Comparison of ENCODE assay signal across 14 mouse cellular contexts in genomic region chr3:121464733-121465305, GRCm38 (mm10). TPM values are rescaled to one million over a fixed set of nuclear protein-coding genes. Genes with fewer than 3 reads are reported as not detected.
DNase-seq lines count a peak whose midpoint lies in the region; ATAC-seq and TF ChIP-seq lines count a peak whose summit lies in the region.
"Had no signal": no experiment of that assay in that cellular context is flagged by ENCODE, and none has a peak within 500 bp of the region (broad histone marks: within the 10 kb centered on the region; RNA-seq: fewer than 3 reads in every experiment).

No protein-coding gene starts in this region.

- TF ChIP-seq CTCF in midbrain, postnatal 0 days (IDR thresholded peaks at IDR 0.05), result no peak
- TF ChIP-seq CTCF in layer of hippocampus, adult 2 months (conservative IDR thresholded peaks at IDR 0.05), result no peak

- peaks cover 17% of the 10 kb centered on the region for H3K36me3 ChIP-seq in heart, embryonic 12.5 days
- peaks cover 18% of the 10 kb centered on the region for H3K36me3 ChIP-seq in embryonic facial prominence, embryonic 14.5 days (ENCODE audit: control insufficient read depth, insufficient read depth, low read length)
- H3K36me3 ChIP-seq in hindbrain, embryonic 13.5 days, result peaks cover 7% of the 10 kb centered on the region; the same call in 1 of the 2 replicates
- H3K36me3 ChIP-seq in midbrain, postnatal 0 days (ENCODE audit: insufficient read depth, low read length), result peaks cover 5% of the 10 kb centered on the region; the same call in 1 of the 2 replicates
- no peaks in the 10 kb centered on the region for H3K36me3 ChIP-seq in liver, embryonic 11.5 days (ENCODE audit: control insufficient read depth, insufficient read depth, low read length)

- H3K9me3 ChIP-seq in heart, embryonic 12.5 days (replicated peaks), result no peaks in the 10 kb centered on the region
- no peaks in the 10 kb centered on the region for H3K9me3 ChIP-seq in embryonic facial prominence, embryonic 14.5 days (ENCODE audit: control insufficient read depth, low read length)
- H3K9me3 ChIP-seq in hindbrain, embryonic 13.5 days, result no peaks in the 10 kb centered on the region
- no peaks in the 10 kb centered on the region for H3K9me3 ChIP-seq in midbrain, postnatal 0 days (ENCODE audit: low read length)
- no peaks in the 10 kb centered on the region for H3K9me3 ChIP-seq in liver, embryonic 11.5 days (ENCODE audit: control insufficient read depth, low read length)
- H3K9me3 ChIP-seq: heart, embryonic 13.5 days had no signal

- H3K4me2 ChIP-seq in heart, embryonic 12.5 days, result no peak overlapping the region
- no peak overlapping the region for H3K4me2 ChIP-seq in embryonic facial prominence, embryonic 14.5 days (ENCODE audit: low read depth, low read length)
- no peak overlapping the region for H3K4me2 ChIP-seq in hindbrain, embryonic 13.5 days
- no peak overlapping the region for H3K4me2 ChIP-seq in midbrain, postnatal 0 days (ENCODE audit: low read depth, low read length, poor library complexity, severe bottlenecking)
- no peak overlapping the region for H3K4me2 ChIP-seq in liver, embryonic 11.5 days
- H3K4me2 ChIP-seq: heart, embryonic 13.5 days had no signal

- H3K27me3 ChIP-seq in heart, embryonic 12.5 days (replicated peaks), result no peaks in the 10 kb centered on the region
- H3K27me3 ChIP-seq in embryonic facial prominence, embryonic 14.5 days (replicated peaks; ENCODE audit: control insufficient read depth, insufficient read depth, low read length), result no peaks in the 10 kb centered on the region
- no peaks in the 10 kb centered on the region for H3K27me3 ChIP-seq in hindbrain, embryonic 13.5 days
- H3K27me3 ChIP-seq in midbrain, postnatal 0 days (ENCODE audit: insufficient read depth, low read length), result no peaks in the 10 kb centered on the region
- H3K27me3 ChIP-seq in liver, embryonic 11.5 days (replicated peaks; ENCODE audit: control insufficient read depth, insufficient read depth, low read length), result no peaks in the 10 kb centered on the region
- H3K27me3 ChIP-seq: heart, embryonic 13.5 days had no signal

- ATAC-seq in heart, embryonic 12.5 days (ENCODE audit: insufficient number of reproducible peaks, low FRiP score), result no peak
- no peak; the same call in 1 of the 2 replicates for ATAC-seq in embryonic facial prominence, embryonic 14.5 days (ENCODE audit: low read depth)
- ATAC-seq in hindbrain, embryonic 13.5 days (ENCODE audit: low FRiP score), result no peak
- ATAC-seq in midbrain, postnatal 0 days (ENCODE audit: low FRiP score), result no peak
- ATAC-seq in liver, embryonic 11.5 days (replicated peaks; ENCODE audit: low FRiP score), result no peak
- ATAC-seq: liver, postnatal 0 days had no signal

- peaks cover 12% of the 10 kb centered on the region for H3K4me1 ChIP-seq in heart, embryonic 12.5 days (replicated peaks)
- H3K4me1 ChIP-seq in embryonic facial prominence, embryonic 14.5 days (ENCODE audit: control insufficient read depth, insufficient read depth, low read length), result peaks cover 43% of the 10 kb centered on the region
- peaks cover 31% of the 10 kb centered on the region for H3K4me1 ChIP-seq in hindbrain, embryonic 13.5 days (replicated peaks)
- 0 out of 2 replicates have a peak, but pooled peaks cover 2% of the 10 kb centered on the region for H3K4me1 ChIP-seq in midbrain, postnatal 0 days (ENCODE audit: insufficient read depth, low read length)
- H3K4me1 ChIP-seq in liver, embryonic 11.5 days (replicated peaks; ENCODE audit: control insufficient read depth, insufficient read depth, low read length), result peaks cover 20% of the 10 kb centered on the region

- no peak overlapping the region for H3K9ac ChIP-seq in heart, embryonic 12.5 days
- 0 out of 2 replicates have a peak overlapping the region, but pooled peaks have one; percentile 15 for H3K9ac ChIP-seq in embryonic facial prominence, embryonic 14.5 days (ENCODE audit: low read depth, low read length)
- H3K9ac ChIP-seq in hindbrain, embryonic 13.5 days, result no peak overlapping the region
- H3K9ac ChIP-seq in midbrain, postnatal 0 days (replicated peaks; ENCODE audit: low read length, poor library complexity, severe bottlenecking), result no peak overlapping the region
- no peak overlapping the region for H3K9ac ChIP-seq in liver, embryonic 11.5 days (ENCODE audit: low read depth, low read length)
- H3K9ac ChIP-seq: heart, embryonic 13.5 days; liver, postnatal 0 days had no signal

- WGBS in heart, embryonic 12.5 days, result 64% methylated on average over 7 of the region's 7 CpGs
- 36% methylated on average over 7 of the region's 7 CpGs for WGBS in embryonic facial prominence, embryonic 14.5 days
- 29% methylated on average over 7 of the region's 7 CpGs for WGBS in hindbrain, embryonic 13.5 days
- 29% methylated on average over 7 of the region's 7 CpGs for WGBS in midbrain, postnatal 0 days
- WGBS in liver, embryonic 11.5 days, result 77% methylated on average over 7 of the region's 7 CpGs

- 0 out of 2 replicates have a peak overlapping the region, but pooled peaks have one; percentile 35 for H3K27ac ChIP-seq in heart, embryonic 12.5 days (ENCODE audit: poor library complexity, severe bottlenecking)
- H3K27ac ChIP-seq in embryonic facial prominence, embryonic 14.5 days (replicated peaks; ENCODE audit: low read depth, low read length), result peak overlapping the region; percentile 78
- peak overlapping the region; percentile 67 for H3K27ac ChIP-seq in hindbrain, embryonic 13.5 days
- peak overlapping the region; percentile 47; the same call in 1 of the 2 replicates for H3K27ac ChIP-seq in midbrain, postnatal 0 days (ENCODE audit: low read depth, low read length)
- H3K27ac ChIP-seq in liver, embryonic 11.5 days (ENCODE audit: low read depth, low read length), result no peak overlapping the region
- no peak overlapping the region; the same call in 1 of the 2 replicates for H3K27ac ChIP-seq in layer of hippocampus, adult 2 months
- H3K27ac ChIP-seq: heart, embryonic 13.5 days had no signal

- no peak overlapping the region for H3K4me3 ChIP-seq in heart, embryonic 12.5 days
- no peak overlapping the region for H3K4me3 ChIP-seq in embryonic facial prominence, embryonic 14.5 days (ENCODE audit: low read depth, low read length)
- no peak overlapping the region for H3K4me3 ChIP-seq in hindbrain, embryonic 13.5 days
- H3K4me3 ChIP-seq in midbrain, postnatal 0 days (ENCODE audit: low read depth, low read length), result no peak overlapping the region
- no peak overlapping the region for H3K4me3 ChIP-seq in liver, embryonic 11.5 days (ENCODE audit: low read depth, low read length)
- no peak overlapping the region for H3K4me3 ChIP-seq in layer of hippocampus, adult 2 months
- H3K4me3 ChIP-seq: heart, embryonic 13.5 days had no signal

- no peak for DNase-seq in heart, adult 18-20 months
- peak; percentile 75 for DNase-seq in embryonic facial prominence, embryonic 14.5 days (ENCODE audit: low spot score)
- DNase-seq in midbrain, postnatal 0 days (ENCODE audit: low spot score), result peak; percentile 80
- DNase-seq in liver, embryonic 11.5 days (ENCODE audit: low spot score), result no peak
- DNase-seq in embryo, embryonic 10 days (ENCODE audit: low spot score), result no peak
- DNase-seq in layer of hippocampus, adult 2 months (ENCODE audit: low spot score in 2 of 2), result no peak
- DNase-seq: kidney, adult 2 months; layer of hippocampus, postnatal 36 days; liver, postnatal 0 days; right cerebral cortex, postnatal 25 days; thymus, adult 2 months had no signal

RNA-seq across cellular contexts. Expression of gene Cnn3, which starts 38.5 kb away (rescaled TPM):
- polyA plus RNA-seq in heart, embryonic 12.5 days (2016; fragmentation: Nextera tagmentation; extraction: Ambion mirVana), result 455 and 460 TPM in 2 replicates
- total RNA-seq in heart, adult 18-20 months (2021), result 10 to 100 TPM; 37.4 to 41.5 TPM
- polyA plus RNA-seq in embryonic facial prominence, embryonic 14.5 days (2014; fragmentation: Nextera tagmentation; extraction: Ambion mirVana), result 870 and 944 TPM in 2 replicates
- 633 and 654 TPM in 2 replicates for polyA plus RNA-seq in hindbrain, embryonic 13.5 days (2015; fragmentation: Nextera tagmentation; extraction: Ambion mirVana)
- 116 and 122 TPM in 2 replicates for total RNA-seq in midbrain, postnatal 0 days (2014; rRNA removed)
- 181 and 187 TPM in 2 replicates for polyA plus RNA-seq in midbrain, postnatal 0 days (2015; fragmentation: Nextera tagmentation; extraction: Ambion mirVana)
- polyA plus RNA-seq in liver, embryonic 11.5 days (2014; fragmentation: Nextera tagmentation; extraction: Ambion mirVana), result 294 and 295 TPM in 2 replicates
- total RNA-seq in layer of hippocampus, adult 2 months (2021), result 100 to 1,000 TPM in 1 of 2 experiments, 10 to 100 TPM in 1; 100.0 to 108 TPM

Comparison
In these comparisons a context has a peak if more than half of its experiments do, and no peak if none do; other contexts are left out.
1. H3K27ac ChIP-seq: peak in heart, embryonic 12.5 days (single experiment), embryonic facial prominence, embryonic 14.5 days (single experiment), hindbrain, embryonic 13.5 days (single experiment) and midbrain, postnatal 0 days (single experiment); none in liver, embryonic 11.5 days (single experiment) and layer of hippocampus, adult 2 months (single experiment).
2. DNase-seq: peak in embryonic facial prominence, embryonic 14.5 days (single experiment) and midbrain, postnatal 0 days (single experiment); none in heart, adult 18-20 months (0 of 2), liver, embryonic 11.5 days (single experiment), embryo, embryonic 10 days (single experiment) and layer of hippocampus, adult 2 months (0 of 2).